Mouse (Mus musculus): ENCODE measurements around the gene Dbndd2. TPM values are rescaled to one million over a fixed set of nuclear protein-coding genes. Genes with fewer than 3 reads are reported as not detected.

Gene Dbndd2
- polyA plus RNA-seq, 1 experiment from 2014 or later = 25.3 TPM

- WGBS = 9% methylated on average over 11 of the region's 11 CpGs
- H3K36me3 ChIP-seq = peaks cover 17% of the 10 kb centered on the region
- no peaks in the 10 kb centered on the region for H3K9me3 ChIP-seq (replicated peaks)
- H3K9ac ChIP-seq (replicated peaks) = peak overlapping the region; percentile 73
- peak; percentile 21 for ATAC-seq (ENCODE audit: low FRiP score)
- H3K4me2 ChIP-seq = peak overlapping the region; percentile 100
- H3K4me3 ChIP-seq (replicated peaks) = peak overlapping the region; percentile 72
- H3K27ac ChIP-seq (replicated peaks) = peak overlapping the region; percentile 45
- H3K27me3 ChIP-seq (replicated peaks) = 0 out of 2 replicates have a peak, but pooled peaks cover 6% of the 10 kb centered on the region
- peaks cover 19% of the 10 kb centered on the region for H3K4me1 ChIP-seq
These were observed 1.2 kb downstream of the Dbndd2 start for GRCm38 (mm10) chr2:164487115-164487527.

GRCm38 (mm10) chr2:164487812-164488211 is 1.9 kb downstream of the Dbndd2 start:
- 0 out of 2 replicates have a peak, but pooled peaks cover 6% of the 10 kb centered on the region for H3K27me3 ChIP-seq (replicated peaks)
- H3K4me2 ChIP-seq = peak overlapping the region; percentile 100; the same call in 1 of the 2 replicates
- 64% methylated on average over 9 of the region's 9 CpGs for WGBS
- H3K9ac ChIP-seq (replicated peaks) = no peak overlapping the region
- H3K36me3 ChIP-seq = peaks cover 17% of the 10 kb centered on the region
- H3K9me3 ChIP-seq (replicated peaks) = no peaks in the 10 kb centered on the region
- no peak overlapping the region for H3K27ac ChIP-seq (replicated peaks)
- peaks cover 19% of the 10 kb centered on the region for H3K4me1 ChIP-seq
- 0 out of 2 replicates have a peak overlapping the region, but pooled peaks have one; percentile 72 for H3K4me3 ChIP-seq (replicated peaks)
- ATAC-seq (ENCODE audit: low FRiP score) = no peak

GRCm38 (mm10) chr2:164494126-164494525 is 8.2 kb downstream of the Dbndd2 start:
- H3K27me3 ChIP-seq (replicated peaks) = no peaks in the 10 kb centered on the region
- H3K36me3 ChIP-seq = peaks cover 16% of the 10 kb centered on the region
- no peak overlapping the region for H3K4me3 ChIP-seq (replicated peaks)
- WGBS = 51% methylated on average over 2 of the region's 2 CpGs
- H3K4me2 ChIP-seq = no peak overlapping the region
- H3K27ac ChIP-seq (replicated peaks) = no peak overlapping the region
- ATAC-seq (ENCODE audit: low FRiP score) = peak; percentile 24; the same call in 1 of the 2 replicates
- peaks cover 22% of the 10 kb centered on the region for H3K4me1 ChIP-seq
- H3K9ac ChIP-seq (replicated peaks) = no peak overlapping the region
- no peaks in the 10 kb centered on the region for H3K9me3 ChIP-seq (replicated peaks)

- Histone ChIP-seq H3K4me3 (replicated peaks) (no peak overlapping the region), H3K27me3 (replicated peaks) (no peaks in the 10 kb centered on the region), H3K4me1 (peaks cover 29% of the 10 kb centered on the region), H3K9me3 (replicated peaks) (no peaks in the 10 kb centered on the region), H3K9ac (replicated peaks) (no peak overlapping the region), H3K27ac (replicated peaks) (no peak overlapping the region), H3K36me3 (peaks cover 16% of the 10 kb centered on the region), H3K4me2 (peak overlapping the region; percentile 92)
- WGBS = 65% methylated on average over 1 of the region's 1 CpGs
- no peak for ATAC-seq (ENCODE audit: low FRiP score)
These were observed 10.4 kb downstream of the Dbndd2 start for GRCm38 (mm10) chr2:164496331-164496730.

- WGBS = 4% methylated on average over 43 of the region's 43 CpGs
- Histone ChIP-seq H3K4me2 (peak within 1 kb of the TSS; percentile 92), H3K9me3 (replicated peaks) (no peaks in the 10 kb centered on the region), H3K9ac (replicated peaks) (peak within 1 kb of the TSS; percentile 74), H3K27ac (replicated peaks) (peak within 1 kb of the TSS; percentile 89), H3K36me3 (peaks cover 19% of the 10 kb centered on the region), H3K4me3 (replicated peaks) (peak within 1 kb of the TSS; percentile 89), H3K27me3 (replicated peaks) (no peaks in the 10 kb centered on the region), H3K4me1 (peaks cover 29% of the 10 kb centered on the region)
- peak; percentile 91 for ATAC-seq (ENCODE audit: low FRiP score)
These were observed 11.2 kb downstream of the Dbndd2 start, which contains the start of gene Pigt for GRCm38 (mm10) chr2:164496847-164497690. TSS of gene Pigt (plus strand) at chr2:164497520.

GRCm38 (mm10) chr2:164497691-164498268 is 11.9 kb downstream of the Dbndd2 start:
- 6% methylated on average over 21 of the region's 21 CpGs for WGBS
- Histone ChIP-seq H3K9me3 (replicated peaks) (no peaks in the 10 kb centered on the region), H3K9ac (replicated peaks) (peak overlapping the region; percentile 74), H3K4me3 (replicated peaks) (peak overlapping the region; percentile 89), H3K27me3 (replicated peaks) (no peaks in the 10 kb centered on the region), H3K27ac (replicated peaks) (peak overlapping the region; percentile 89), H3K36me3 (peaks cover 26% of the 10 kb centered on the region), H3K4me1 (peaks cover 29% of the 10 kb centered on the region), H3K4me2 (peak overlapping the region; percentile 92)
- ATAC-seq (ENCODE audit: low FRiP score) = peak; percentile 19; the same call in 1 of the 2 replicates

GRCm38 (mm10) chr2:164499317-164499716 is 13.4 kb downstream of the Dbndd2 start:
- no peak for ATAC-seq (ENCODE audit: low FRiP score)
- peaks cover 3% of the 10 kb centered on the region; the same call in 1 of the 2 replicates for H3K9me3 ChIP-seq (replicated peaks)
- peaks cover 41% of the 10 kb centered on the region for H3K36me3 ChIP-seq
- H3K4me1 ChIP-seq = peaks cover 29% of the 10 kb centered on the region
- H3K9ac ChIP-seq (replicated peaks) = no peak overlapping the region
- H3K4me2 ChIP-seq = no peak overlapping the region
- 82% methylated on average over 5 of the region's 5 CpGs for WGBS
- no peak overlapping the region for H3K27ac ChIP-seq (replicated peaks)
- H3K4me3 ChIP-seq (replicated peaks) = no peak overlapping the region
- no peaks in the 10 kb centered on the region for H3K27me3 ChIP-seq (replicated peaks)

GRCm38 (mm10) chr2:164500511-164500910 is 14.6 kb downstream of the Dbndd2 start:
- WGBS = 52% methylated on average over 7 of the region's 7 CpGs

GRCm38 (mm10) chr2:164504919-164505318 is 19.0 kb downstream of the Dbndd2 start:
- no peak overlapping the region for H3K4me2 ChIP-seq
- H3K36me3 ChIP-seq = peaks cover 70% of the 10 kb centered on the region
- 96% methylated on average over 3 of the region's 3 CpGs for WGBS
- no peak overlapping the region for H3K4me3 ChIP-seq (replicated peaks)
- H3K27me3 ChIP-seq (replicated peaks) = no peaks in the 10 kb centered on the region
- 0 out of 2 replicates have a peak, but pooled peaks cover 4% of the 10 kb centered on the region for H3K4me1 ChIP-seq
- no peak overlapping the region for H3K27ac ChIP-seq (replicated peaks)
- no peak for ATAC-seq (ENCODE audit: low FRiP score)
- no peak overlapping the region for H3K9ac ChIP-seq (replicated peaks)
- peaks cover 11% of the 10 kb centered on the region; the same call in 1 of the 2 replicates for H3K9me3 ChIP-seq (replicated peaks)

More at GRCm38 (mm10) chr2:164500511-164500910, 14.6 kb downstream of the Dbndd2 start:
- H3K36me3 ChIP-seq = peaks cover 53% of the 10 kb centered on the region
- H3K9me3 ChIP-seq (replicated peaks) = peaks cover 11% of the 10 kb centered on the region; the same call in 1 of the 2 replicates
- H3K4me2 ChIP-seq = no peak overlapping the region
- H3K27me3 ChIP-seq (replicated peaks) = no peaks in the 10 kb centered on the region
- H3K27ac ChIP-seq (replicated peaks) = no peak overlapping the region
- H3K4me3 ChIP-seq (replicated peaks) = no peak overlapping the region
- peaks cover 29% of the 10 kb centered on the region for H3K4me1 ChIP-seq
- no peak overlapping the region for H3K9ac ChIP-seq (replicated peaks)
- ATAC-seq (ENCODE audit: low FRiP score) = peak; percentile 22; the same call in 1 of the 2 replicates

GRCm38 (mm10) chr2:164505619-164506347 is 19.9 kb downstream of the Dbndd2 start:
- 92% methylated on average over 4 of the region's 4 CpGs for WGBS
- Histone ChIP-seq H3K9me3 (replicated peaks) (peaks cover 11% of the 10 kb centered on the region; the same call in 1 of the 2 replicates), H3K4me2 (no peak overlapping the region), H3K9ac (replicated peaks) (no peak overlapping the region), H3K36me3 (peaks cover 62% of the 10 kb centered on the region), H3K27me3 (replicated peaks) (no peaks in the 10 kb centered on the region), H3K4me3 (replicated peaks) (no peak overlapping the region), H3K4me1 (no peaks in the 10 kb centered on the region), H3K27ac (replicated peaks) (no peak overlapping the region)
- no peak for ATAC-seq (ENCODE audit: low FRiP score)

- WGBS = 85% methylated on average over 19 of the region's 19 CpGs
- no peak overlapping the region for H3K4me2 ChIP-seq
These were observed 21.9 kb downstream of the Dbndd2 start for GRCm38 (mm10) chr2:164507811-164508210.

More at GRCm38 (mm10) chr2:164507811-164508210, 21.9 kb downstream of the Dbndd2 start:
- Histone ChIP-seq H3K4me1 (no peaks in the 10 kb centered on the region), H3K9ac (replicated peaks) (no peak overlapping the region), H3K27me3 (replicated peaks) (no peaks in the 10 kb centered on the region), H3K36me3 (peaks cover 45% of the 10 kb centered on the region), H3K9me3 (replicated peaks) (peaks cover 11% of the 10 kb centered on the region; the same call in 1 of the 2 replicates), H3K4me3 (replicated peaks) (no peak overlapping the region), H3K27ac (replicated peaks) (no peak overlapping the region)
- no peak for ATAC-seq (ENCODE audit: low FRiP score)

All from neural tube, embryonic 15.5 days (tissue).